Mouse (Mus musculus): ENCODE data around the gene Oaf.

The Oaf gene

DNA sequence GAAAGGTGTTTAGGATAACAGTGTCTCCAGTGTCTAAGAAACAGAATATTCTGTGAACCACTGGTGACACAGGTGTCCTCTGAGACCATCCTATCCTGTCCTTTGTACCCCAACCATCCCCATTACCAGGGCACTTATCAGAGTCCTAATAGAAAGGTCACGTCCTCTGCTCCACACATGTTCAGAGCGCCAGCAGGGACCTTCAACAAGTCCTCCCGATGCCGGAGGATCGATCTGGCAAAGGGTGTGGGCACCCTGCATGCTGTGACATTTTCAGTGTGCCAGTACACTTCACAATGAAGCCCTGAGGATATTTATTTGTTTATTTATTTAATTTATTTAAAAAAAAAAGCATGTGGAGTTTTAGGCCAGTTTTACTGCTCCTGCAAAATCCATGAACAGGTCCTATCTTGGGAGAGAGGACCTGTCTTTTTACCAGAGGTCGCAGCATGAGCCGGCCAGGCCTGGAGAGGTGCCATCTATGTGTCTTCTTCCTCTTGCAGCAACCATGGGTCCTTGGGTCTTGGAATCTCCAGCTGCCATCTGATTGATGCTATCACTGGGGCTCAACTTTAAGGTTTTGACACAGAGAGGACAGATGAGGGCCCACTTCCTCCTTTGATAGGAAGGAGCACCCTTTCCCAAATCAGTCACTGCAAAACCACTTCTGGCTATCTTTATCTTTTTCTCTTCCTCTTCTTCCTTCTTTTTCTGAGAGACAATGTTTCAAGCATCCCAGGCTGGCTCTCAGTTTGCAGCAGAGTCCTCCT is 6.3 kb upstream of the Oaf start:
- DNase-seq (ENCODE audit: extremely low spot score), result no peak

DNA sequence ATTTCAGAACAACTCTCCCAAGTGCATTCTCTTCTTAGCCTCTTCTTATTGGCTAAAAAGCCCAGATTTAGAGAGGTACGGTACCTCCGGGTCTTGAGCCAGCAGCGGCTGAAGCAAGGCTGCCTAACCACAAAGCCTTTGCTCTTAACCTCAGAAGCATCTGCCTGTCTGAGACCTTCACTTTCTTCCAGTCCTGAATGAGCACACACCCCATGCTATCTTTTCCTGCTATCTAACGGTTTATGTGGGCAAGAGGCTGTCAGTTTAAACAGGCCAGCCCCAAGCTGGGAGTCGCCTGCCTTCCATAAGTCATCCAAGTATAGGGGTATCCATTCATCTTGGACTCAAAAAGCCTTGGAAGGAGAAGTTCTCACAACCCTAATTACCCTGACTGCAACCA is 2.7 kb upstream of the Oaf start:
- no peak for DNase-seq (ENCODE audit: extremely low spot score)

DNA sequence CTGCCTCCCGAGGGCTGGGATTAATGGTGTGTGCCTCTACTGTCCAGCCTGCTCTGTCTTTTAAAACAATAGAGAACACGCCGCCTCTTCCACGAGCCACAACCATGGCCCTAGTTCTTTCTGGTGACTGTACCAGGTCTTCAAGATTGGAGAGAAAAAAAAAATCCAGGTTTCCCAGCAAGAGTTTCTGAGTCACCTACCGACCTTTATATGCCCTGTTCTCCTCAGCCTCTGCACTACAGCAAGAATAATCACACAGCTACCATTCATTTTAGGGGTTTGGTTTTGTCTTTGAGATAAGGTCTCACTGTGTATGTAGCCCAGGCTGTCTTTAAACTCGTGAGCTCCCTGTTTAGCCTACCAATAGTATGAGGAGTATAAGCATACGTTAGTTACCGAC is 2.3 kb upstream of the Oaf start:
- DNase-seq (ENCODE audit: extremely low spot score), result no peak

DNA sequence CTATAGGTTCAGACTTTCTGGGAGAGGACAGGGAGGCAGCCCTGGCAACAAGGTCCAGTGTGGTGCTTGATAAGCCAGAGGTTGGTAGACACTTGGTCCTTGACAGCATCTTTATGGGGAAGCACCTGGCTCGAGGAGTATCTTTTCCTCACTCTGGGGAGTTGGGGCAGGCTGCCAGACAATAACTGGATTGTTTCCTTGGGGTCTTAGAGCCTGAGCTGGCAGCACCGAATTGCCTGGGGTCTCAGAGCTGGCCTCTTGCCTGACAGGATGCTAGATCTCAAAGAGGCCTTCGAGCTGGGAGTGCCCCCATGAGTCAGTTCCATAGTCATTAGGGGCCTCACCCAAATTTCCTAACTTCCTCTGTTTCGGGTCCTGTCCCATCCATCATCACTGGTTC is 1.6 kb upstream of the Oaf start:
- no peak for DNase-seq (ENCODE audit: extremely low spot score)

DNA sequence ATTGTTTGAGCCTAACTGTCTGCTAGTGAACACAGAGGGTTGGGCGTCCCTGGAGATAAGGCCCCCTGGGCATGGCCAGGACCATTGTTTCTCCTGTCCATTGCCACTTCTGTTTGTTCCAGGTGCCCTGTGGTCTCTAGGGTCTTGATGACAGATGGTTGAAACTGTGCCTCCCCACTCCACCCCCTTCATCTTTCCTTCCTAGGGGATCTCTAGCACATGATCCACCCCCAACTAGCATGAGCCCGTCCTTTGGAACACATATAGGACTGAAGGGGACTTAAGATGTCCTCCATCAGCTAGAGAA is 836 bp upstream of the Oaf start:
- DNase-seq (ENCODE audit: extremely low spot score), result no peak

DNA sequence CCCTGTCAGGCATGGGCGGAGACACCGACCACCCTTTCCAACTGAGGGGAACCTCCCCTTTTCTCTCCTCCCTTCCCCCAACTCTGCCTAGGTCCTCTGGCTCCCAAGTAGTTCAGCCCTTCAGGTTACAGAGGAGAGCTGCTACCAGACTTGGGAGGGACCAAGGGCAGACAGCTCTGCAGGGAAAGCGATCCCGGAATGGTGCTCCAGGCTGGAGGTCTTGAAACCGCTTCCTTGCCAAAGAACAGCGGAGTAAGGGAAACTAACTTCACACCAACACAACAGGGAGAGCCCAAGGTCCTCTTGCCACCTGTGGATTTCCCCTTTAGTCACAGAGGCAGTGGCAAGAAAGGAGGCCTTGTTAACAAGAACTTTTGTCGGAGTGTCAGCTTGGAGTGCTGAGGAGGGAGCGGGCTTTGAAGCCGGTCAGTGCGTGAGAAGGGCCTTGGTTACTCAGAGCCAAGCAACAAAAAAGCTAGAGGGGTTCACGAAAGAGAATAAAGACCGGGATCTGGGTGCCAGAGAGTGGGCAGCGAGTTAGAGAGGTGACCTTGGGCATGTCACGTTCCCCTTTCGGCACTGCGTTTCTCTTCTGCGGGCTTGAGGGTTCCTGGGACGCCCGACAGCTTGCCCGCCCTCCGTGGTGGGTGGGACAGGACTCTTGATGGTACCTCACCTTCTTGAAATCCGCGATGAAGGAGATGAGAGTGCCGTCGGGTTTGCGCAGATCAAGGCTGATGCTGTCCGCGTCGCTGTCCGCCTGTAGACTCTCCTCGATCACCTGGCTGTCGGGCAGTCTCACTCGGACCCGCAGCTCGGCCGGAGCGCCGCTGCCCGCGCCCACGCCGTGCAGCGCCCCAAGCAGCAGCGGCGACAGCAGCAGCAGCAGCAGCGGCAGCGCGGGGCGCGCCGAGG is 823 bp downstream of the Oaf start:
- no peak for DNase-seq (ENCODE audit: extremely low spot score)

DNA sequence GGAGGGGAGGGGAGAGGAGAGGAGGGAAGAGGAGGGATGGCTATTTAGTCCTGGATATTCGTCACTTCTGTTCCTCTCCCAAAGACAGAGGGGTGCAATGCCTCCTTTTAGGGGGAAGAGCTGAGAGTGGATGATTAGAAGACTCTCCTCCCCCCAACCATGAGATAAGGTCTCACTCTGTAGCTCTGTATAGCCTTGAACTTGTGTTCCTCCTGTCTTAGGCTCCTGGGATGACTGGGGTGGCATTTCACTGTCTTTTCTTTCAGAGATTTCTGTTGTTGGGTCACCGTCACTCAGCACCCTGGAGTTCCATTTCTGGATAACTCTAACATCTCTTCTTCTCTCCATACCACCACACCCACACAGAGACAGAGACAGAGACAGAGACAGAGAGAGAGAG is 1.5 kb downstream of the Oaf start:
- DNase-seq (ENCODE audit: extremely low spot score), result no peak

DNA sequence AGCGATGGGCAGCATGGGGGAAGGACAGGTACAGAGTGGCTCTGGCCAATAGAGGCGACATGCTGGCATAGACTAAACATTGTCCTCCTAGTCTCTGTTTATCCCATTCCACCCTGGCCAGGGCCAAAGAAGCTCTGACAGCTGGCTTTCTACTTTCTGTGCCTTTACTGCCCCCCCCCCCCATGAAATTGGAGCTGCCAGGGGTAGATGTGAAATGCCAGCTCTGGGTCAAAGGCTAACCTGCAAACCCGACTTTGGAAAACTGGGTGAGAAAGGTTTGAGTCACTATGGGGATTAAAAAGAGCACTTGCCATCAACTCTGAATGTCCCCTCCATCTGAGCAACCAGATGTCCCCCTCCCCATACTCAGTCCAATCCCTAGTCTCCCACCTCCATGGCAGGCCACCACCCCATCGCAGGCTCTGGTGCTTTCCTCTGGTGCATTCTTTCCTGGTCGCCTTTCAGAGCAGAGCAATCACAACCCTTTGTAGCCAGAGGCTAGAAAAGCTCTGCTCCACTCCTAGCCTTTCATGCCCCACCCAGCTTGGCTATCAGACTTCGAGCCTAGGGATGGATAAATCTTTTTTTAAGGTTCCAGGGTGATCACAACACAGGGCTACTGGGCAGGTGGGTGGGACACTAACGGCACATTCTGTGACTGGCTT is 2.5 kb downstream of the Oaf start:
- no peak for DNase-seq (ENCODE audit: extremely low spot score)

DNA sequence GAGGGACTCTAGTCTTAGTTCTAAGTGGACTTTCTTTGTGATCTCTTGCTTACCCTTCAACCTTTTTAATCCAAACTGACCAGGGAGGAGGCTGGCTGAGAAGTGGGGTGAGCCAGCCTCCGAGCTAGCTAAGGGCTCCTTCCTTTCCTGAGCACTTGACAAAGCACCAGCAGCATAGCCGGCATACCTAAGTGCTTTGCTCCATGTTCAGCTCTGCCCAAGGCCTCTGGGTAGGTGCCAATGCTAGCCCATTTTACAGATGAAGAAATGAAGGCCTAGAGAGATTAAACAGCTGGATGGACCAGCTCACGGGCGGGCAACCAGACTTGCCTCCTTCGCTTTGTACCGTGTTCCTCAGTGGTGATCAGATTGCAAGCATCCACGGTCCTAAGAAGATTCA is 3.1 kb downstream of the Oaf start:
- DNase-seq (ENCODE audit: extremely low spot score), result no peak

DNA sequence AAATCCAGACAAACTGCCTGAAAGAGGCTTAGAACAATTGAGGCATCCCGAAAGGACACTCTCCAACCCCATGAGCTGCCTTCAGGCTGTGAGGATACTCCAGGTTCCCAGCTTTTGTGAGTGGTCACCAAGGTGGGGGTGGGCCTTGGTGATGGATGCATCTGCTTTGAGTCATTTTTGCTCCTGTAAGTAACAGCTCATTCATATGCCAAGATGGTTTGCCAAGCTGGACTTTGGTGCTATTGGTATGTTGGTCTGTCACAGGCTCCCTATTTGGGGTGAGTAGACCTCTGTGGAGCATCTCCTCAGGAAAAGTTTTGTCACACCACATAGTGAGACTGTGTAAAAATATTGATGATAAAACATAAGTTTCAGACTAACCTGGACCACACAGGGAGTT is 3.6 kb downstream of the Oaf start:
- no peak for DNase-seq (ENCODE audit: extremely low spot score)

DNA sequence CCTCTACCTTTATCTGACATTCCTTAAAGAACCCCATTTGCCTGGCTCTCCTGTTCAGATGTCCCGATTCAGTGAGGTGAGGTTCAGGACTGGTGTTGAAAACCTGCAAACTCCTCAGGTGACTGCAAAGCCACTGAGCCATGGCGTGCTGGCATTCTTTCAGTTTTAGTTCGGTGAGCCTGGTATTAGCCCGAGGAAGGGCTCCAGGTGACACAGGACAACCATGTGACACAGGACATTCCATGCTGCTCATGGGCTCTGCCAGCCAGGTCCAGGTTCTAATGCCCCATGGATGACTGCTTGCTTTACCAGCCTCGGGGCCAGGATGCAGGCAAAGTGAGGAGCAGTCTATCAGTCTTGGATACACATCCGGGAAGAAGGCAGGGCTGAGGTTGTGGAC is 4.4 kb downstream of the Oaf start:
- DNase-seq (ENCODE audit: extremely low spot score), result no peak

DNA sequence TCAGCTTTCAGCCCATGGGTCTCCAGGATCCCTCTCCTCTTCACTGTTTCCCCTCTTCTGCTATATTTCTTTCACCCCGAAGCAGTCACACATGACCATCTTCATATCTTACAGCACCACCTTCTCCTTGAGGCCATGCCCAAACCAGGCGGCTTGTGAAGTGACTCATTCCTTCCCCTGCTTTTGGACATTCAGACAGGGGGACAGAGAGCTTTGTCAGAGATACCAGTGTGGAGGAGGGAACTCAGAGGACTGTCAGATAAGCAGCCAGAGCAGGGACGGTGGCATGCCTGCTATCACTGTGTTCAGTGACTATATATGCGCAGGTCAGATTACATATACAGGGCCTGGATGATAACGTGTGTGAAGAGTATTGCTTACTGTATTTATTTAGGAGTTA is 5.2 kb downstream of the Oaf start:
- DNase-seq (ENCODE audit: extremely low spot score), result no peak

DNA sequence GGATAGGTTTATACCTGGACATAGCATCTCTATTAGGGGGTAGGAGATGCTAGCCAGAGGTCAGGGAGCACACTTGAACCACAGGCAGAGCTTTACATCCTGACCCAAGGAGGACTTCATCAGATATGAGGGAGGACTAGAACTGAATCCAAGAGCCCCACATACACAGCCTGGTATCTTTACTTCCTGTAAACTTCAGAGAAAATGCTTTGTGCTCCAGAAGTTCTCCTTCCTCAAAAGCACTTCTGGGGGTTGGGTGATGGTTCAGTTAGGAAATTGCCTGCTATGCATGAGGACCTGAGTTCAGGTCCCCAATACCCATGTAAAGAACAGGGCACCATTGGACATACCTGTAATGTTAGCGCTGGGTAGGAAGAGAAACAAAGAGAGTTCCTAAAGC is 6.2 kb downstream of the Oaf start:
- DNase-seq (ENCODE audit: extremely low spot score), result no peak

DNA sequence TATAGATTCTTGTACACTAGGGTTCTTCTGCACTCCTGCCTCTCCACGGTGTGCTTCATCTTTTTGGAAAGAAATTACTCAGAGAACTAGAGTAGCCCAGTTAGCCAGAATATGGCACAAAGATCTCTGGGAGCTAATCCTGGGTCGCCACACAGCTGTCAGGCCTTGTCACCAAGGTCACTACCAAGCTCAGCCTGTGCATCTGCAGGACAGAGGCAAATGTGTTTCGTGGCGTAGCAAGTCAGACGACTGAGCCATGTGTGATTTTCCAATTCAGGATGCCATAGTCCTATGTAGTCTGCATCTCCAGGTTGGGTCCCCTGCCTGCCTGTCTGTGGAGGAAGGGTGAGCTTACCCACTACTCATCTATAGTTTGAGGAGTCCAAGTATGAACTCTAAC is 6.7 kb downstream of the Oaf start:
- no peak for DNase-seq (ENCODE audit: extremely low spot score)

DNA sequence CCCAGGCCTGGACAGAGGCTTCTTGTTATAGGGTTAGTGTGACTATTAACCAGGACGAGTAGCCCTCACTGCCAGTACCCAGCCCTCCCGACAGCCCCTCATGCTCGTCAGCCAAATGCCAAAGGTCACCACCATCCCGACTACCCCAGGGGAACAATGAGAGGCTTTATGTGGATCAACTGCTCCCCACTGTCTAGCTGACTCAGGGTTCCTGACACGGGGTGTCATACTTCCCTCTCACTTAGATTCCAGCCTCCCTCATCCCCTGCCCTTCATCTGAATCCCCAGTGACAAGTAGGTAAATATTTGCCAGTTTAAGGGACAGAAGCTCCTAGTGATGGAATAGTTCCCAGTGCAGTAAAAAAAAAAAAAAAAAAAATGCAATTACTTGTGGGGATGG is 7.4 kb downstream of the Oaf start:
- DNase-seq (ENCODE audit: extremely low spot score), result no peak

DNA sequence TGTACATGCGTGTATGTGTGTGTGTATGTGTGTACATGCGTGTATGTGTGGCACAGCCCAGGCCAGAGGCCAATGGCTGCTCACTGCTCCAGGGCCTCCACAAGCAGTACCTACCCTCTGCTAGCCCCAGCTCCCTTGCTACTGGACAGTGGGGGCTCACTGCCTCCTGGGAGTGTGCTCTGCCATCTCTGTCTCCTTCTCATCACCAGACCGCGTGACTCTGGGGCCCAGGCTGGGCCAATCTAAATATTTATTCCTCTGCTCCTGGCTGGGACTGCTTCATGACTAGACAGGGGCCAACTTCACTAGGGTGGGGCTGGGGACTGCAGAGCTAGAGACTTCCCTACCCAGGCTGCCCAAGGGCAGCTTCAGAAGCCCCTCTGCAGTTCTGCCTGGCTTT is 7.9 kb downstream of the Oaf start:
- DNase-seq (ENCODE audit: extremely low spot score), result no peak

DNA sequence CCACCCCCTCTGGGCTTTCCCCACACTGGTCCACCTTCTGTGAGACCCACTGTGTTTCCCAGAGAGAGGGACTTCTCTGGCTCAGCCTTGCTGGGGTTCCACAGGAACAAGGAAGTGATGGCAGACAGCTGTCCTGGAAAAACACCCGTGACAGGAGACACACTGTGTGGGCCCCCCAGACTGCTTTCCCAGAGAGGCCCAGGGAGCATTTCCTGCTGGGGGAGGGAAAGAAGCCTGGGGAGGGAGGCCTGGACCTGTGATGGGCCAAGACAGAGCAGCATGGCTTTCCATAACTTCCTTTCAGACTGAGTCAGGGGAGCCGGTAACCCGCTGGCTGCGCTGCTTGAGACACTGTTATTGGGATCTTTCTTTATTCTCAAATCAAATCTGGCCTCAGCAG is 8.8 kb downstream of the Oaf start:
- no peak for DNase-seq (ENCODE audit: extremely low spot score)

DNA sequence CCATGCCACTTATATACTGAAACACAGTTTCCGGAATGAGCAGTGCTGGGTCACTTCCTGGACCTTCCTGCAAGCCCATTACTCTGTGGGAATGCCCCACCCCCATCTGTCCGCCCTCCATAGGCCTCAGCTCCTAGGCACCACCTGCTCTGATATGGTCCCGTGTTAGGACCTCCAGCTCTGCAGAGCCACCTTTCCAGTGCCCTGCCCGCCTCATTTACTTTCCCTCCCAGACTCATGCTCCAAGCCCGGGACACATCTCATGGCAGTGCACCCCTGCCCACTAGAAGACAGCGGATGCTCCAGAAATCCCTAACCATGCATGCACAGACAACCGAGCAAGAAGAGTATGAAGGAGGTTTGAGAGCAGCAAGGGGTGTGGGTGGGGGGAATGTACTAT is 9.7 kb downstream of the Oaf start:
- no peak for DNase-seq (ENCODE audit: extremely low spot score)

DNA sequence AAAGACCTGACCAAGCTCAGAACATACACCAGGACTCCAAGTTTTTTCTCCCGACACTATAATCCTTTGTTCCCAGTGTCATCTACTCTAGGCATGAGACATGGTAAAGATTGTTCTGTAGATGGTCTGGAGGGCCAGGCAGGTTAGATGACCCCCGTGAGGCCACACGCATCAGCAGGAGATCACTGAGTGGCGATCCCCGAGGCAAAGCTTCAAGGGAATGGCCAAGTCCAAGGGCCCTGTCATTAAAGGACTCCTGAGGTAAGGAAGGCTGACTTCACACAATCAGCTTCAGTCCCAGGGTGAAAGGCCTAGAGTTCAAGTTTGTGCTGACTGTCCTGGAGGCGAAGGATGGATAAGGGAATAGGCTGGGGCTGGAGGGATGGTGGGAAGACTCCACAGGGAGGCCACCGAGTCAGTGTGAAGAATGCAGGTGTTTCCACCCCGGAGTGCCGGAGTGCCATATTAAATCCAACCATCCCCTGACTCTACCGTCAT is 10.3 kb downstream of the Oaf start:
- DNase-seq (ENCODE audit: extremely low spot score), result no peak

DNA sequence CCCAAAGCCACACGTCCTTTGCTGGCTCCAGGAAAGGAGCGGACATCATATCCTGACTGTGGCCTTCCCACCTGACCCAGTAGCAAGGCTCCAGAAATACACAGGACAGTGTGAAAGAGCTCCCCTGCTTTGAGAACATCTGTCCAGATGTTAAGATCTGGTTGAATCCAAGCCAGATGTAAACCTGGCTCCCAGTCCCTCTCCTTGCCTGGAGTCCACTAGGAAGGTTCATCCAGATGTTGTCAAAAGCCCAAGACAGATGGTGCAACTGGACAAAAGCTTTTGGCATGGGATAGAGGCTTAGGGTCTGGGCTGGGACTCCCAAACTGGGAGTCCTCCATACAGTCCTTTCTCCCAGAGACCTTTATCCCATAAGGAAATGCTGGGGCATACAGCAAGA is 11.0 kb downstream of the Oaf start:
- no peak for DNase-seq (ENCODE audit: extremely low spot score)

DNA sequence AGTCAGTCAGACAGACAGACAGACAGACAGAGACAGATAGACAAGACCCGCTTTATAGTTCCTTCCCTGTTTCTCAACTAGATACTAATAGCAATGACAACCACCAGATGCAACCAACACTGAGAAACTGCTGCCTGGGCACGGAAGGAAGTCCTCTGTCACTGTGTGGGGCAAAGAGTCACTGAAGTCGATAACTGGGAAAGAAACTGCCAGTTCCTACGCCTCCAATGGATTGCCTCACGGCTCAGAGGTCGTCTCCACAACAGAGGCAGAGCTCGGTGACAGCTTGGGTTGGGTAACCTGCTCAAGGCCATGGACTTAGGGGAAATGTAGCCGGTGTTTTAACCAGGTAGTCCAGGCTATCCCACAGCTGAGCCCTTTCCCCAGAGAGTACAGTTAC is 12.1 kb downstream of the Oaf start:
- DNase-seq (ENCODE audit: extremely low spot score), result no peak

DNA sequence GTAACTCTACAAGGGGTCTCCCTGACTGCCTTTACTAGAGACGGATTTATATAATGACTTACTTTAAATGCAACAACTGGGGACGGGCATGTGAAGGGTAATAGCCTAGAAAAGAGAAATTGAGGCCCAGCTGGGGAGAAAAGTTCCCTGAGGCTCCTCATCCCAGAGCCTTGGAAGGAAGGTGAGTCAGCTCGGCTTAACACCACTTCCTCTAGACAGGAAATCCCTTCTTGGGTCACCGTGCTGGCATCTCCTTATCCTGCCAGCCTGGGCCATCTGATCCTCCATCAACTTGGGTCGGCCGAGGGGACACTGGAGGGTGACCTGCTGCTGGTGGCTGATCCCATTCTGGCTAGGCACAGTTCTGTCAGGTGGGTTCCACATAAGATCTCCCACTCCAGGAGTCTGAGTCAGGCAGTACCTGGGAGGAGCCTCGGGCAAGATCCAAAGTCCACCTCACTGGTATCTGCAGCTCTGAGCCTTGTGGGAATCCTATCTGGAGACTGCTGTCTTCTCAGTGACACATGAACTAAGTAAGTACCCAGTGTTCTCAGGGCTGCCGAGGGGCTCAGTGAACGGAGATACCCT is 13.0 kb downstream of the Oaf start:
- no peak for DNase-seq (ENCODE audit: extremely low spot score)

All from embryo, embryonic 9.5 days (tissue).